Mouse (Mus musculus) C2C12 (cell line): Measurements from ENCODE around the gene Gm5678.

Experiments
- CEBPB ChIP-seq: IDR thresholded peaks from one replicate; pipeline ENCODE4 v1.6.1; 2011; ENCODE audit warnings: low read depth, mild to moderate bottlenecking, control low read depth, moderate library complexity
- CTCF ChIP-seq: IDR thresholded peaks from one replicate; pipeline ENCODE4 v1.5.1; 2011; ENCODE audit not compliant: control insufficient read depth, insufficient read depth, insufficient read length
- MAX ChIP-seq: IDR thresholded peaks from one replicate; pipeline ENCODE4 v1.6.1; 2011; ENCODE audit warnings: mild to moderate bottlenecking, control low read depth
- MYOD1 ChIP-seq: IDR thresholded peaks from one replicate; pipeline ENCODE4 v1.6.1; 2011; ENCODE audit warnings: low read depth; ENCODE audit not compliant: control insufficient read depth, insufficient read length
- MYOG ChIP-seq: IDR thresholded peaks from one replicate; pipeline ENCODE4 v1.6.1; 2011; ENCODE audit not compliant: control insufficient read depth, insufficient read length; ENCODE audit errors: extremely low read depth
- USF1 ChIP-seq: IDR thresholded peaks from one replicate; pipeline ENCODE4 v1.6.1; 2011; ENCODE audit warnings: low read depth, mild to moderate bottlenecking, control low read depth, moderate library complexity

GRCm38 (mm10) chr16:93591450-93592430, 36.2 kb upstream of the Gm5678 start:
- TF ChIP-seq USF1 = no peak
- TF ChIP-seq CTCF = no peak
- no peak for TF ChIP-seq MAX
- TF ChIP-seq CEBPB = no peak
- TF ChIP-seq MYOG = no peak
- TF ChIP-seq MYOD1 = no peak
